Mouse (Mus musculus): ENCODE measurements around the gene Hsd17b1. TPM values are rescaled to one million over a fixed set of nuclear protein-coding genes. Genes with fewer than 3 reads are reported as not detected.
A peak's percentile ranks its signal among the peaks of the same experiment; 100 is the strongest.

The Hsd17b1 gene
- polyA plus RNA-seq, 1 experiment from 2014 or later, result 0.13 TPM

GRCm38 (mm10) chr11:101050359-101050758 is 27.9 kb upstream of the Hsd17b1 start:
- Histone ChIP-seq H3K4me1 (no peaks in the 10 kb centered on the region; the same call in 1 of the 2 replicates), H3K27ac (no peak overlapping the region), H3K9ac (no peak overlapping the region), H3K4me2 (no peak overlapping the region), H3K27me3 (replicated peaks) (no peaks in the 10 kb centered on the region), H3K4me3 (replicated peaks) (no peak overlapping the region), H3K36me3 (peaks cover 11% of the 10 kb centered on the region), H3K9me3 (no peaks in the 10 kb centered on the region)
- 92% methylated on average over 9 of the region's 9 CpGs for WGBS
- ATAC-seq (ENCODE audit: insufficient read depth, low FRiP score, low read depth), result no peak

DNA sequence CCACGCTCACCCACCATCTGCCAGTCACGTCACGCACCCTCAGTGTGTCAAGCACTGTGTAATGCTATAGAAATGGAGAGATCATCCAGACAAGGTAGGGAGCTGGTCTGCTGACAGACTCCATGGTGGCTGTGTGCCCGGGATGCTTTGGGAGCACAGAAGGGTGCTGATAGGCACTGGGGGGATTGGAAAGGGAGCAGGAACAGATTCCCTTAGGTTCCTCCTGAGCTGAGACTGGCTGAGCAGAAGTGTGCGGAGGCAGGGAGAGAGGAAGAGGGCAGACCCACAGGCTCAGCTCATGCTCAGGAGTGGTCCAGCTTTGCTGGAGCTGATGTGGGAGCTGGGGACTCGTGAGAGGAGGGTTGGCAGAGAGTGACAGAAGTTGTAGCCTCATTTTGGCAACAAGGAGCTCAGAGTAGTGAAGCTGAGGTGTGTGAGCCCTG is 27.1 kb upstream of the Hsd17b1 start:
- no peak overlapping the region for H3K9ac ChIP-seq
- no peaks in the 10 kb centered on the region; the same call in 1 of the 2 replicates for H3K4me1 ChIP-seq
- no peaks in the 10 kb centered on the region for H3K9me3 ChIP-seq
- H3K27ac ChIP-seq, result no peak overlapping the region
- H3K4me2 ChIP-seq, result no peak overlapping the region
- no peak for ATAC-seq (ENCODE audit: insufficient read depth, low FRiP score, low read depth)
- H3K27me3 ChIP-seq (replicated peaks), result no peaks in the 10 kb centered on the region
- WGBS, result 91% methylated on average over 6 of the region's 6 CpGs
- no peak overlapping the region for H3K4me3 ChIP-seq (replicated peaks)
- peaks cover 7% of the 10 kb centered on the region for H3K36me3 ChIP-seq

- Histone ChIP-seq H3K27me3 (replicated peaks) (no peaks in the 10 kb centered on the region), H3K4me1 (peaks cover 1% of the 10 kb centered on the region), H3K4me2 (no peak overlapping the region), H3K9ac (no peak overlapping the region), H3K9me3 (no peaks in the 10 kb centered on the region), H3K27ac (no peak overlapping the region), H3K4me3 (replicated peaks) (no peak overlapping the region), H3K36me3 (peaks cover 7% of the 10 kb centered on the region)
- ATAC-seq (ENCODE audit: insufficient read depth, low FRiP score, low read depth), result no peak
- WGBS, result 81% methylated on average over 8 of the region's 8 CpGs
These were observed 26.6 kb upstream of the Hsd17b1 start for GRCm38 (mm10) chr11:101051617-101052016.

- 0 out of 2 replicates have a peak, but pooled peaks have one; percentile 12 for ATAC-seq (ENCODE audit: insufficient read depth, low FRiP score, low read depth)
- Histone ChIP-seq H3K27ac (peak overlapping the region; percentile 82), H3K9me3 (no peaks in the 10 kb centered on the region), H3K4me3 (replicated peaks) (no peak overlapping the region), H3K4me2 (no peak overlapping the region), H3K4me1 (peaks cover 14% of the 10 kb centered on the region), H3K27me3 (replicated peaks) (no peaks in the 10 kb centered on the region), H3K9ac (no peak overlapping the region), H3K36me3 (peaks cover 7% of the 10 kb centered on the region)
- WGBS, result 67% methylated on average over 10 of the region's 10 CpGs
These were observed 25.3 kb upstream of the Hsd17b1 start for GRCm38 (mm10) chr11:101052751-101053473.

DNA sequence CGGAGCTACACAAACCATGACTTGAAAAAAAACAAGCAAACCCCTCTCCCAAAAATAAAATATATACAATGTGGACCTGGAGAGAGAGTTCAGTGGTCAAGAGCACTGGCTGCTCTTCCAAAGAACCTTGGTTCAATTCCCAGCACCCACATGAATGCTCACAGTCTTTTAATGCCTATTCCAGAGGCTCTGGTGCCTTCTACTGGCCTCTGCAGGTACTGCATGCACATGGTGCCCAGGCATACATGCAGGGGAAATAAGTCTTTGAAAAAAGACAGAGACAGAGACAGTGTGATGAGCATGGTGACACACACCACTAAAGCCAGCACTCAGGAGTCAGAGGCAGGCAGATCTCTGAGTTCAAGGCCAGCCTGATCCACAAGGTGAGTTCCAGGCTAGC is 24.2 kb upstream of the Hsd17b1 start:
- Histone ChIP-seq H3K4me1 (peaks cover 24% of the 10 kb centered on the region), H3K27ac (no peak overlapping the region), H3K4me2 (no peak overlapping the region), H3K9ac (no peak overlapping the region), H3K4me3 (replicated peaks) (no peak overlapping the region), H3K27me3 (replicated peaks) (no peaks in the 10 kb centered on the region), H3K36me3 (peaks cover 4% of the 10 kb centered on the region), H3K9me3 (no peaks in the 10 kb centered on the region)
- no peak for ATAC-seq (ENCODE audit: insufficient read depth, low FRiP score, low read depth)
- WGBS, result 93% methylated on average over 1 of the region's 1 CpGs

DNA sequence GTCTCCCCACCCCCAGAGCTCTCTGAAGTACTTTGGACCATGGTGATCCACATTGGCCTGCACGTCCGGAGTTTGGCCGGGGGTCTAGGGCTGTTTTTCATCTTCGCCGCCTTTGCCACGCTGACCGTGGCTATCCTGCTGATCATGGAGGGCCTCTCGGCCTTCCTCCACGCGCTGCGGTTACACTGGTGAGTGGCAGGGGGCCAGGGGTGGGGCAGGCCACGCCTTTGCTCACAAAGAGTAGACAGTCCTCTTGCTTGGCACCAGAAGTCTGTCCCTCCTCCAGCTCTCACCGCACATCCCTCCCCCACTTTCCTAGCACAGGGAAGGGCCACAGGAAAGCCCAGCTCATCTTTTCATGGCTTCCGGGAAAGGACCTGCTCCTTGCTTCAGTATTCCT is 22.8 kb upstream of the Hsd17b1 start:
- no peak overlapping the region for H3K9ac ChIP-seq
- no peak overlapping the region for H3K4me2 ChIP-seq
- no peak for ATAC-seq (ENCODE audit: insufficient read depth, low FRiP score, low read depth)
- H3K4me1 ChIP-seq, result peaks cover 36% of the 10 kb centered on the region
- no peaks in the 10 kb centered on the region for H3K9me3 ChIP-seq
- no peaks in the 10 kb centered on the region; the same call in 1 of the 2 replicates for H3K36me3 ChIP-seq
- H3K27ac ChIP-seq, result no peak overlapping the region
- H3K4me3 ChIP-seq (replicated peaks), result no peak overlapping the region
- WGBS, result 73% methylated on average over 14 of the region's 14 CpGs
- no peaks in the 10 kb centered on the region for H3K27me3 ChIP-seq (replicated peaks)

DNA sequence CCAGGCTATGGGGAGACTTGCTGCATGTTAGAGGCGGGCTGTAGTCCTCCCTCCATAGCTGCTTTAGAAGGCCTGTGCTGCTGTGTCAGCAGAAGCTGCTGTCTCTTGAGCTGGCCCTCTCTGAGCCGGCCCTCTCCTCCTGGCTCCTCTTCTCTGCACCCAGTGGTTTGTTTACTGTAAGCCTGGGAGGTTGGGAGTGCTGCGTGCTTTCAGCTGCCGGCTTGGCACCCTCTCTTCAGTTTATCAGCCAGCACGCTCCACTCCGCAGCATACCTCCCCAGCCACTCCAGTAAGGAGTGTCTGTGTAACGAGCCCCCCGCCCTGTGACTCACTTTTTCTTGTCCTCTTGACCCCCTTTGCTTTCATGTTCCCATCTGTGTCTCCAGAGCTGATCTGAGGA is 21.3 kb upstream of the Hsd17b1 start:
- no peaks in the 10 kb centered on the region for H3K27me3 ChIP-seq (replicated peaks)
- H3K9me3 ChIP-seq, result no peaks in the 10 kb centered on the region
- peak overlapping the region; percentile 19 for H3K4me2 ChIP-seq
- H3K4me1 ChIP-seq, result peaks cover 46% of the 10 kb centered on the region
- peak overlapping the region; percentile 94 for H3K27ac ChIP-seq
- 21% methylated on average over 8 of the region's 8 CpGs for WGBS
- peak; percentile 68 for ATAC-seq (ENCODE audit: insufficient read depth, low FRiP score, low read depth)
- H3K9ac ChIP-seq, result no peak overlapping the region
- no peaks in the 10 kb centered on the region; the same call in 1 of the 2 replicates for H3K36me3 ChIP-seq
- no peak overlapping the region for H3K4me3 ChIP-seq (replicated peaks)

GRCm38 (mm10) chr11:101057860-101058259 is 20.4 kb upstream of the Hsd17b1 start:
- no peak for ATAC-seq (ENCODE audit: insufficient read depth, low FRiP score, low read depth)
- 30% methylated on average over 5 of the region's 5 CpGs for WGBS
- H3K4me1 ChIP-seq, result peaks cover 56% of the 10 kb centered on the region

GRCm38 (mm10) chr11:101058726-101059125 is 19.5 kb upstream of the Hsd17b1 start:
- Histone ChIP-seq H3K9ac (no peak overlapping the region), H3K27ac (peak overlapping the region; percentile 94), H3K4me3 (replicated peaks) (no peak overlapping the region), H3K36me3 (no peaks in the 10 kb centered on the region; the same call in 1 of the 2 replicates), H3K4me1 (peaks cover 65% of the 10 kb centered on the region), H3K9me3 (no peaks in the 10 kb centered on the region), H3K27me3 (replicated peaks) (no peaks in the 10 kb centered on the region), H3K4me2 (no peak overlapping the region)
- WGBS, result 54% methylated on average over 5 of the region's 5 CpGs
- no peak for ATAC-seq (ENCODE audit: insufficient read depth, low FRiP score, low read depth)

More at GRCm38 (mm10) chr11:101057860-101058259, 20.4 kb upstream of the Hsd17b1 start:
- H3K4me3 ChIP-seq (replicated peaks), result no peak overlapping the region
- no peaks in the 10 kb centered on the region for H3K9me3 ChIP-seq
- H3K9ac ChIP-seq, result no peak overlapping the region
- H3K27me3 ChIP-seq (replicated peaks), result no peaks in the 10 kb centered on the region
- no peaks in the 10 kb centered on the region; the same call in 1 of the 2 replicates for H3K36me3 ChIP-seq
- no peak overlapping the region for H3K4me2 ChIP-seq
- peak overlapping the region; percentile 94 for H3K27ac ChIP-seq

- H3K36me3 ChIP-seq, result no peaks in the 10 kb centered on the region
- 86% methylated on average over 10 of the region's 10 CpGs for WGBS
- H3K27me3 ChIP-seq (replicated peaks), result no peaks in the 10 kb centered on the region
- H3K9ac ChIP-seq, result no peak overlapping the region
- H3K4me1 ChIP-seq, result peaks cover 72% of the 10 kb centered on the region
- H3K4me2 ChIP-seq, result no peak overlapping the region
- no peak for ATAC-seq (ENCODE audit: insufficient read depth, low FRiP score, low read depth)
- H3K27ac ChIP-seq, result peak overlapping the region; percentile 94
- no peak overlapping the region for H3K4me3 ChIP-seq (replicated peaks)
- H3K9me3 ChIP-seq, result no peaks in the 10 kb centered on the region
These were observed 18.7 kb upstream of the Hsd17b1 start for GRCm38 (mm10) chr11:101059473-101059872.

- H3K27me3 ChIP-seq (replicated peaks), result no peaks in the 10 kb centered on the region
- H3K9me3 ChIP-seq, result no peaks in the 10 kb centered on the region
- H3K4me3 ChIP-seq (replicated peaks), result no peak overlapping the region
- WGBS, result 34% methylated on average over 8 of the region's 8 CpGs
- no peak for ATAC-seq (ENCODE audit: insufficient read depth, low FRiP score, low read depth)
- no peak overlapping the region for H3K9ac ChIP-seq
- H3K36me3 ChIP-seq, result no peaks in the 10 kb centered on the region
- H3K4me1 ChIP-seq, result peaks cover 75% of the 10 kb centered on the region
- H3K27ac ChIP-seq, result peak overlapping the region; percentile 94
- peak overlapping the region; percentile 5; the same call in 1 of the 2 replicates for H3K4me2 ChIP-seq
These were observed 18.1 kb upstream of the Hsd17b1 start for GRCm38 (mm10) chr11:101060126-101060525.

- WGBS, result 79% methylated on average over 5 of the region's 5 CpGs
- Histone ChIP-seq H3K4me1 (peaks cover 75% of the 10 kb centered on the region), H3K36me3 (no peaks in the 10 kb centered on the region), H3K27me3 (replicated peaks) (no peaks in the 10 kb centered on the region), H3K4me3 (replicated peaks) (no peak overlapping the region), H3K9me3 (no peaks in the 10 kb centered on the region), H3K9ac (no peak overlapping the region), H3K4me2 (no peak overlapping the region), H3K27ac (peak overlapping the region; percentile 94)
- ATAC-seq (ENCODE audit: insufficient read depth, low FRiP score, low read depth), result no peak
These were observed 17.2 kb upstream of the Hsd17b1 start for GRCm38 (mm10) chr11:101061049-101061448.

Data from stomach, embryonic 15.5 days (tissue).